Mouse (Mus musculus) CD4-positive helper T cell, adult 2 months (primary cell): ENCODE data around the gene Zfp663.
A peak's percentile ranks its signal among the peaks of the same experiment; 100 is the strongest.

ENCODE experiments used
- DNase-seq: peaks from one replicate; pipeline ENCODE4 v3.0.0-alpha.2; 2012; ENCODE audit warnings: low read depth, missing footprints, low spot score

Gene Zfp663

DNA sequence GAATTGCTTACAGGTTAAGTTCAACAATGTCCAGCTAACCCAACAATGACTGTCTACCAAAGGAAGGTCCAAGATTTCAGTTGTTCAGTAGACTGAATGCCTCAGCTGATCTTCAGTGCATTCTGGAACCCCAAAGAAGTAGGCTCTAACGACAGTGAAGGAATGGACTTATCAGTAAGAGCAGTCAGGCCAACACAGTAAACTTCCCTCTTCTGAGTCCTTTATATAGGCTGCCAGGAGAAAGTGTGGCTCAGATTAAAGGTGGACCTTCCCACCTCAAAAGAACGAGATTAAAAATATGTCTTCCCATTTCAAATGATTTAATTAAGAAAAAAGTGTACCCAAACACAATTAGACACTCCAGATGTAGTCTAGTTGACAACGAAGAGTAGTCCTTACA is 1.8 kb upstream of the Zfp663 start:
- no peak for DNase-seq

DNA sequence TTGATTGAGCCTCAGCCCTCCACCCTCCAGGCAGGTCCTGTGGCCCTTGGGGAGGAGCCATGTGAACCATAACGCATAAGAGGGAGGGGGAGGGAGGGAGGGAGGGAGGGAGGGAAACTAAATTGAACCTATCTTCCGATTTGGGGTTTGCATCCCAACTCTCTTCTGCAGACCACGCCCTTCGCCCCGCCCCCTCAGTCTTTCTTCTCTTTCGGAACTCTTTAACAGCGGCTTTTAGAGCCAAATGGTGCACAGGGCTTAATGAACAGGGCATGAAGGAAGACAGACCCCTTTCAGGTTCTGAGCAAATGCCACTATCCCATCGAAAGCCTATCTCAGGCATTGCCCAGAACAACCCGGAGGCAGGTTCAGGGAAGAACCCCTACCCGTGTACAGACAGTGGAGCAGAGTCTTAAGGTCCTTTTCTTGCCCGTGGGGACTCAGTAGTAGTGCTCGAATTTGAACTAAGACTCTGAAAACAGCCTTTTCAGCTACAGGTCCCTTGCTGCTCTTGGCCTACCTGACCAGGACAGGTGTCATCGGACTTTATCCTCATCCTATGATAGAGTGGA is 575 bp downstream of the Zfp663 start:
- DNase-seq, result no peak

GRCm38 (mm10) chr2:165367047-165367520 is 1.4 kb downstream of the Zfp663 start:
- peak; percentile 54 for DNase-seq

DNA sequence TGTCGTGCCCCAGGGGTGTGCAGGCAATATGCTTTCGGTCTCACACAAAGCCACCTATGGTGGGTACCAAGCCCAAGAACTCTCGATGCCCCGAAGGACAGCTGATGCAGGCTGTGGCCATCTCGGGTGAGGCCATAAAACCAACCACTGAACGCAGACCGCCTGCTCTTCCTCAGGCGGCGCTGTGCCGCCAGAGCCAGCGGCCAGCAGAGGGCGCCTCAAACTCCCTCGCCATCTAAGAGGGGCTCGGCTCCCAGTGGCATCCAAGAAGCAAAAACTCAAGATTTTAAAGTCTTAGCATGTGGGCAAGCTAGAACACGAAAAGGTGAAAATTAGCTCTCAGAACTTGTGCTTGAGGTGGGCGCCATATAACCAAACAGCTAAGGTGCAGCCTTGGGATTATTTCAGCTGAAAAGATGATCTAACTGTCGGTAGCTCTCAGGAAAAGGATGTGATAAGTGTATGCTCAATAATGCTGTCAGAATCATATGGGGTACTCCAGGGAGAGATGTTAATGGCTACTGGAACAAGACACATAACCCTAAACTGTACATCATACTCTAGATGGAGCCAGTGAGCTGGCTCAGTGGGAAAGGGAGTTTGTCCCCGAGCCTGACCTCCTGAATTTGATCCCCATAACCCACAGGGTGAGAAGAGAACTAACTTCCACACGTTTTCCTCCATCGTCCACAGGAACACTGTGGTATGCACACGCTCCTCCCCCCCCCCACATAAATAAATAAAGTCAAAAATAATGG is 4.0 kb downstream of the Zfp663 start:
- peak; percentile 51 for DNase-seq

GRCm38 (mm10) chr2:165363282-165363681 is 5.2 kb downstream of the Zfp663 start:
- no peak for DNase-seq

GRCm38 (mm10) chr2:165360861-165361260 is 7.7 kb downstream of the Zfp663 start:
- DNase-seq, result peak; percentile 65

DNA sequence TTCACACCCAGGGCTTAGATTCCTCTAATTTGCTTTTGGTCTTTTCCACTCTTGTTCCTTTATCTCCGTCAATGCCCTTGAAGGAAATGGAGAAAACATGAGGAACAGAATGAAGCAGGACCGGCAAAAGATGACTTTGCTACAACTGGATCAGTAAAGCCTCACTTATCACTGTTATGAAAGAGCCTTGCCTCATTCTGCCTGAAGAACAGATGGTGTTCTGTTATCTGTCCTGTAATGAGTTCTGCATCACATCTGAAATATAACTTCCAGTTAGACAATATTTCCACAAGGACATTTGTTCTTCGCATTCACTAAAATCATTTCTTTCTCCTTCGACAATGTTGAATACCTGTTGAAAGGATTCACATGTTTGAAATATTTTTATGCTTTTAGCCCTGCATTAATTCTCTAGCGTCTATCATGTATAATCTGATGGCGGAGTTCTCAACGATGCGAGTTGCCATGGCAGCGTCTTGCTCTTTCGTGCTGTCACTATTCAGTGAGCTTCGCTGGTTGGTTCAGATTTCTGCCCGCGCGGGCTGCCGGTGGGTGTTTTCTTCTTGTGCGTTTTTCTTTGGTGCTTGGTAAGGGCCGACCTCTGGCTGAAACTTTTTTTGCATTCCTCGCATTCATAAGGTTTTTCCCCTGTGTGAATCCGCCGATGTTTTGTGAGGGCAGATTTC is 16.6 kb downstream of the Zfp663 start:
- DNase-seq, result no peak

DNA sequence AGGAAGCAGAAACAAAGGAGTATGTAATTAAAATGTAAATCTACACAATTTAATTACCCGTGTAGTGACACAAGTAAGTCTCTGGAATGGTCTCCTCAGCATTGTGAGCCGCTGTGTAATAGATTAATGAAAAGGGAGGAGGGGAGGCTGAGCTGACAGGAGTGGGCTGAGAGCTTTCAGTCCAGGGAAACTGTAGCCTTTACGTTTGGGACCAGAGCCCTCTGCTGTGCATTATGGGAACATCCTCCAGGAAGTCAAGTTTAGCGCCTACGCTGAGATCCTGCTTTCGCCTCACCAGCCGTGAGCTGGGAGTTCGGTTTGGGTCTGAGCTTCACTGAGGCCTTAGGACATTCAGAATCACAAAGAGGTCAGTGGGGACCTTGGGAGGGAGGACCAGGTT is 19.1 kb downstream of the Zfp663 start:
- no peak for DNase-seq

GRCm38 (mm10) chr2:165346180-165346579 is 22.3 kb downstream of the Zfp663 start:
- no peak for DNase-seq

- no peak for DNase-seq
These were observed 31.3 kb downstream of the Zfp663 start for GRCm38 (mm10) chr2:165337191-165337590.

- no peak for DNase-seq
These were observed 35.8 kb downstream of the Zfp663 start for GRCm38 (mm10) chr2:165332610-165333210.

DNA sequence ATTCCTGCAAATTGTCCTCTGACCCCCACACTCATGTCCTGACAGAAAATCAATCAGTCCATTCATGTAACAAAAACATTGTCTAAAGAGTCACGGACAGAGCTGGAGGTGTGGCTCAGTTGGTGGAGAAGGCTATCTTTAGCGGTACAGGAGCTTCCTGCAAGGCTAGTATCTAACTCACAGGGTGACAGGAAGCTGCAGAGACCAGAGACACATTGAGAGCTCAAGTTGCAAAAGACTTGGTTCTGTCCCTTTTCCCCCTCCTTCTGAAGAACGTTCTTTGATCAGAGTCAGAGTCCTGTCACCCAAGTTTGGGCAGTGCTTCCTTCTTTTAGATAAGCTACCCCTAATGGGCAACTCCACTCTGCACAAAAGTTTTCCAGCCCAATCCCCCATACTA is 38.8 kb downstream of the Zfp663 start:
- no peak for DNase-seq

DNA sequence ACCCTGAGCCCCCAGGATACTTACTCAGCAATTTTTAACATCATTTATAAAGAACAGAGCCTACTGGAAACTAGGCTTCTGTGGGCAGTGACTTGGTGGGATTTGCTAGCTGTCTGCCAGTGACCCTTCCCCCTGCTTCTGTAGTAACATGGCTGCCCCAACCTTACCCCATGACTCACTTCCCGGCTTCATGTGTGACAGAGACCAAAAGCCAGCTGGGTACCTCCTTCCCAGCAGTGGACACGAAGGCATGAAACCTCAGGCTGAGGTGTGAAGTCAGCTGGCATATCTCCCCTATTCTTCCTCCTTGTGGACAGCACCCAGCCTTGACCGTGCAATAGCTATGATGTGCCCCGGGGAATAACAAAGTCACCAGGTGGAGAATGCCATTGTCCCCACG is 39.8 kb downstream of the Zfp663 start:
- no peak for DNase-seq

DNA sequence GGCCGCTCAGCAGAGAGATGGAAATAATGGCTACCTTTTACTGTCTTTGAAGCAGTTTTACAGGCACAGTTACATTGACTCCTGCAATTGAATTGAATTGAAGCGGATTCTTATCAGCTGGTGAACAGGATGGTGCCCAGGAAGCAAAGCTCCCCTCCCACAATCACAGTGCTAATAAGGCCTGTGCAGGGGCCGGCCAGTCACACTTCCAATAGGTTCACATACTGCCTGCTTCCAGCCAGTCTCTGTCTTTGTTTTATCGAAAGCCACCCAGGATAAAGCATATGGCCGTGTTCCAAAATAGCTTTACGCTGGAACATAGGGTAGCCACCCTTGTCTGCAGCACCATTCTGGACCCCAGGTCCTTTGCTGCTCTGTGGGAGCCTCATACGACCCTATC is 41.1 kb downstream of the Zfp663 start:
- DNase-seq, result no peak

DNA sequence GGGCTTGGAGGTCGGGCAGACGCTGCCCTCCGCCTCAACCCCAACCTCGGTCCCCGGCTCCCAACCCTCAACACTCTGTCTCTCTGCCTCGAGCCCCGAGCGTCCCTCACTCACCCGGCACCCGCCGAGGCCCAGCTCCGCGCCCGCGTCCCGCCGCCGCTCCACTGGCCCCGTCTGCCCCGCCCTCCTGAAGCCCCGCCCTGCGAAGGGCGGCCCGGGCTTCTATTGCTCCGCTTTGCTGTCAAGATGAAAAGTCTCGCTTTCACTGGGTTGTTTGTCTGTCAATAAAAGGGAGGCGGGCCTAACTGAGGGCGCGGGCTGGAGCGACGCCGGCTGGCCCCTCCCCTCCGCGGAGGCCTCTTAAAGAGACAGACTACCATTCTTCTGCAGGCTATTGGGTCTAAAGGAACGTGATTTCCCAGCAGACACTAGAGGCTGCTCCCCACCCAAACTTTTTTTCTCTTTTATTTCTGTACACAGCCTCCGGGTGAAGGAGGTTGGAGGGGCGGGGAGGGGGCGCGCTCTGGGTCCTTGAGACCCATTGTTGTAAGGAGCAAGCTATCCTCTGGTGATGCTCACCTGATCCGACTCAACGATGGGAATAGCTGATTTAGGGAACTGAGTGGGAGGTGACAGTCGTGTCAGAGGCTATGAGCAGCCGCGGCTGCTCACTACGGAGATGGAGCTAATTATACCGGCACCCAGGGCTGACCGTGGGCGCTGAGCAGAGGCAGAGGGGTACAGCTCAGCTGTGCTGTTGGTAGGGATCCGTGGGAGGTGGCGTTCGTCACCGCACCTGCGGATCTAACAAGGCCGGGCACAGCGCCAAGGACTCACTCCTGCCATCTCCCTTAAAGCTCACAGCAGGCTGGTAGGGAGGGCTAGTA is 42.0 kb downstream of the Zfp663 start, which contains the start of gene Elmo2:
TSS of gene Elmo2 (minus strand) at position 176 of the 887 bp plus-strand sequence.
- peak; percentile 99 for DNase-seq

DNA sequence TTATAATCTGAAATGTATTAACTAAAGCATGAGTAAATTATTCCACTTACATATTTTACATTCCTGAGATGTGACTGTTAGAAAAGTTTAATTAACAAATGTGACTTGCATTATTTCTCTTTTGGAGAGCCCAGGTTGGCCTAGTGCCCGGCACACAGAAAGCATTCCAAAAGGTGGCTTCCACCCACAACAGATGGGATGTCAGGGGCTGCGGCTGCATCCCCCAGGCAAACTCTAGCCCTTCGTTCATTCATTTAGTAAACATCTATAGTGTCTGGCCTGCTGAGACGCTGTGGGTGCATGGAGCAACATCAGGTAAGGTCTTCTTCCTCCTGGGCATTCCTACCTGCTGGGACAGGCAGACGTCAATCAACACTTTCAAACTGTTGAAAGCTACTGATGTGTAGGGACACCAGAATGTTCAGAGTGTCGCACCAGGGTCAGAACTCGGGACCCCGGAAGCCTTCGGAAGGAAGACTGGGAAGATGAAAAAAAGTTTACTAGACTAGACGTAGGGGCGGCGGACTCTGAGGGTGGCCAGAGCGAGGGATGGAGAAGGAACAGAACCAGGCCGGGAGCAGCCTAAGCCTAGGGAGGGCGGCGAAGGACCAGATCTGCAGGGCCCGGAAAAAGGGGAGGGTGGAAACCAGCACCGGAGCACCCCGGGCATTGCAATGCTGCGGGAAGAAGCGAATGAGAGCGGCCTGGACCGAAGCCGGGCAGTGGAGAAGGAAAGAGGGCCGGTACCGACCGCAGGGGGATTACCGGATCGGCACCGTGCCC is 42.8 kb downstream of the Zfp663 start:
- DNase-seq, result no peak

GRCm38 (mm10) chr2:165323928-165324327 is 44.6 kb downstream of the Zfp663 start:
- no peak for DNase-seq

GRCm38 (mm10) chr2:165323484-165323883 is 45.0 kb downstream of the Zfp663 start:
- no peak for DNase-seq

- no peak for DNase-seq
These were observed 46.4 kb downstream of the Zfp663 start for GRCm38 (mm10) chr2:165321981-165322735.
